Mouse (Mus musculus) heart, adult 2 months (tissue): Measurements from ENCODE around the gene Sdf2l1.
"Not testable (repeated sequence)": the region's sequence is repeated elsewhere in the genome, so short reads cannot be mapped to it uniquely, and the experiment has no call there.

Source experiments
- CTCF ChIP-seq: fragments of 200-600 bp; IDR thresholded peaks from 2 replicates; pipeline ENCODE4 v1.8.1; 2022; ENCODE audit warnings: antibody characterized with exemption, mild to moderate bottlenecking, moderate library complexity
- EP300 ChIP-seq: fragments of 200-500 bp; IDR thresholded peaks from 2 replicates; pipeline ENCODE4 v1.6.1; 2011; ENCODE audit warnings: low read depth, low read length, control low read depth; ENCODE audit not compliant: insufficient read depth
- POLR2A ChIP-seq: fragments of 200-500 bp; IDR thresholded peaks from 2 replicates; pipeline ENCODE4 v1.6.1; 2011; ENCODE audit warnings: mild to moderate bottlenecking, low read depth, low read length, control low read depth; ENCODE audit not compliant: insufficient read depth

DNA sequence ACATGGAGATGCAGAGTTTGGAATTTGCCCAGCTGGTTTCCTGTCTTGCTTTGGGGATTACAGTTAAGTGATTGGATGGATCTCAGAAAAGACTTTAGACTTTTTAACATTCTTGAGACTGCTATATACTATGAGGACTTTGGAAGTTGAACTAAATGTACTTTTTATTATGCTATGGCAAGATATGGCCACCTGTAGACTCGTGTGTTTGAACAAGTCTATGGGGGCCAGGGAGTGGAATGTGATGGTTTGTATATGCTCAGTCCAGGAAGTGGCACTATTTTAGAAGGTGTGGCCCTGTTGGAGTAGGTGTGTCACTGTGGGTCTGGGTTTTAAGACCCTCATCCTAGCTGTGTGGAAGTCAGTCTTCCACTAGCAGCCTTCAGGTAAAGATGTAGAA is 33.3 kb upstream of the Sdf2l1 start:
- TF ChIP-seq CTCF, POLR2A, EP300: not testable (repeated sequence)
